Mouse (Mus musculus) NIH3T3 (cell line): ENCODE data around the gene Krtap3-2.
A peak's percentile ranks its signal among the peaks of the same experiment; 100 is the strongest.
"Not testable (repeated sequence)": the region's sequence is repeated elsewhere in the genome, so short reads cannot be mapped to it uniquely, and the experiment has no call there.

Experiments used
- DNase-seq: peaks from one replicate; pipeline ENCODE4 v3.0.0-alpha.2; 2012; ENCODE audit warnings: low read depth

The Krtap3-2 gene

DNA sequence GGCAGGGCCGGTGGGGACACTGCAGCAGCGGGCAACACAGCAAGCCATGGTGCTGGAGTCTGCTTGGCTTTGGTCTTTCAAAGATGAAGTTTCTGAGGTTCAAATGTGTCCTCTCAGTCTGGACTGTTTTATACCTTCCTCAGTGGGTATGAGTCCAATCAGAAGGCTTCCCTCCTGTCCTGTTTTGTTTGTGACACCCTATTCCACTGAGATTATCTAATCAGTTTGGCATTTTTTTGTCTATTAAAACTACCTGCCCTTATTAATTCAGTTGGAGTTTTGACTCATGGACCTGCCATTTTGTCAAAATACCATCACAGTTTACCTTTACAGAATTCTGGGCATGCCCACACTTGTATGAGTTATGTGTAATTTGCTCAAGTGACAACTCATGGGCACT, at the start of gene Krtap3-2:
Gene Krtap3-2, minus strand, starts transcription at position 101 of the 400 bp plus-strand sequence.
- DNase-seq, result no peak

DNA sequence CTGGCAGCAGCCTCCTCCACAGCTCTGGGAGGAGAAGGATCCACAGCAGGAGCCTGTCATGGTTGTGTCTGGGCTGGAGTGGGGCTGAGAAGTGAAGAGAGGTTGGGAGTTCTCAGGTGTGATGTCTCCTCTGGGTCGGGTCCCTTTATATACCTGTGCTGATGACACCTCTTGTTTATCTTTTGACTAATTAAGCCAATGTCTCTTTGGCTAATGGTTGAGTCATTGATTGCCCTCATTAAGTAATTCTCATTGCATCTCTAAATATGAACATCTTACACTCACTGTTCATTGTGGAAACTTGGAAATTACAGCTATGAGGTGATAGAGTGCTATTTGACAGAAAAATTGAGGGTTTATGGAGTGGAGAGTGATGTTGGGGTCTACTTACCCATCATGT, 46.6 kb upstream of the Krtap3-2 start, which contains the start of gene Gm11938:
Gene Gm11938, minus strand, starts transcription at position 101 of the 400 bp plus-strand sequence.
- DNase-seq, result not testable (repeated sequence)

DNA sequence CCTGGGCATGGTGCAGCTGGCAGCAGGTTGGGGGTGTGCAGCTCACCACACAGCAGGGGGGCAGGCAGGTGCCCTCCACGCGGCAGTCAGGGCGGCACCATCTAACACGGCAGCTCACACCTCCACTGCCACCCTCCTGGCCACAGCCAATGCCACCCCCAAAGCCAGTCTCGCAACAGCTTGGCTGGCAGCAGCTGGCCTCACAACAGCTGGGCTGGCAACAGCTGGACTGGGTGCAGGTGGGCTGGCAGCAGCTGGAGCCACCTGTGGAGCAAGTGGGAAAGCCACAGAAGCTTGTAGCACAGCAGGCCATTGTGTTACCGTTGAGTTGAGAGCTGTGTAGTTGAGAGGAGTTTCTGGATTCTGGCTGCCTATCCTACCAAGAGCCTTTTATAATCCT, 41.1 kb upstream of the Krtap3-2 start, which contains the start of gene Krtap9-3:
Gene Krtap9-3, minus strand, starts transcription at position 364 of the 400 bp plus-strand sequence.
- DNase-seq, result not testable (repeated sequence)

DNA sequence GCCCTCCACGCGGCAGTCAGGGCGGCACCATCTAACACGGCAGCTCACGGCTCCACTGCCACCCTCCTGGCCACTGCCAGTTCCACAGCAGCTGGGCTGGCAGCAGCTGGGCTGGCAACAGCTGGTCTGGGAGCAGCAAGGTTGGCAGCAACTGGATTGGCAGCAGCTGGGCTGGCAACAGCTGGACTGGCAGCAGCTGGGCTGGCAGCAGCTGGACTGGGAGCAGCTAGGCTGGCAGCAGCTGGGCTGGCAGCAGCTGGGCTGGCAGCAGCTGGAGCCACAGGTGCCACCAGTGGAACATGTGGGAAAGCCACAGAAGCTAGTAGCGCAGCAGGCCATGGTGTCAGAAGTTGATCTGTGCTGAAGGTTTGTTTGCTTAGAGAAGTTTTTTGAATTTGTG, 34.3 kb upstream of the Krtap3-2 start, which contains the start of gene Krtap1-3:
Gene Krtap1-3, minus strand, starts transcription at position 359 of the 400 bp plus-strand sequence.
- no peak for DNase-seq

DNA sequence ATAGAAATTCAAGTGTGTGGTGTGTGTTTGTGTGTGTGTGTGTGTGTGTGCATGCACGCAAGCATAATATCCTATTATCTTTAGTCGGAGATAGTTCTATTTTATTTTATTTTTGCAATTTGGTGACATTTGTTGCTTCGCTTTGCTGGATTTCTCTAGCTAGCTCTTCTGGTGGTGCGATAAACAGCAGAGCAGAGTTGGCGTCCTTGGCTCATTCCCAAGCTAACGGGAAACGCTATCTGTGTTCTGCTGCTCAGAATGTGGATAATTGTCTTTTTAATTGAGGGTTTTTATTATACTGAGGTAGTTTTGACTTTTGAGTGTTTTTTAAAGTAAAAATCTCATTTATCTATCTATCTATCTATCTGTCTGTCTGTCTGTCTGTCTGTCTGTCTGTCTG, 28.4 kb upstream of the Krtap3-2 start:
- no peak for DNase-seq

DNA sequence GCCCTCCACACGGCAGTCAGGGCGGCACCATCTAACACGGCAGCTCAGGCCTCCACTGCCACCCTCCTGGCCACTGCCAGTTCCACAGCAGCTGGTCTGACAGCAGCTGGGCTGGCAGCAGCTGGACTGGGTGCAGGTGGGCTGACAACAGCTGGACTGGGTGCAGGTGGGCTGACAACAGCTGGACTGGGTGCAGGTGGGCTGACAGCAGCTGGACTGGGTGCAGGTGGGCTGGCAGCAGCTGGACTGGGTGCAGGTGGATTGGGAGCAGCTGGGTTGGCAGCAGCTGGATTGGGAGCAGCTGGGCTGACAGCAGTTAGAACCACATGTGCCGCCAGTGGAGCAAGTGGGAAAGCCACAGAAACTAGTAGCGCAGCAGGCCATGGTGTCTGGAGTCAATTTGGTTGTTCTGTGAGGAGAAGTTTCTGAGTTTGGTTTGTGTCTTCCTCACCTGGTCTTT, 26.6 kb upstream of the Krtap3-2 start, which contains the start of gene Krtap1-4:
Gene Krtap1-4, minus strand, starts transcription at position 410 of the 460 bp plus-strand sequence.
- DNase-seq, result no peak

DNA sequence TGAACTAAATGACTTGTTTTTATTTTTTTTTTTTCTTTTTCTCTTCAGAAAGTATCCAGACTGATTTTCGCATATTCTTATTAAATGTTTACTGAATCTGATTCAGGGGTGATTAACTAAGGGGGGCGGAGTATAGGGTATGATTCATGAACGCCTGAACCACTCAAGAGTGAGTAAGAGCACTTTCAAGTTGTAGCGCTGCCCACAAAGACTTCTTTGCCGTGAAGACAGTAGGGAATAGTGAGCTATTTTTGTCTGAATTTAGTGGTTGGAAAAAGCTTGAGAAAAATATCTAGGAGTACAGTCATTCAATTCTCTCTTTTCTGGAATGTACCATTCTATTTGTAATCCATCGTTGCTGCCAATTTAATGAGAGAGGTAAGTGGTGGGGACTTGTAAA, 24.9 kb upstream of the Krtap3-2 start:
- peak; percentile 84 for DNase-seq

DNA sequence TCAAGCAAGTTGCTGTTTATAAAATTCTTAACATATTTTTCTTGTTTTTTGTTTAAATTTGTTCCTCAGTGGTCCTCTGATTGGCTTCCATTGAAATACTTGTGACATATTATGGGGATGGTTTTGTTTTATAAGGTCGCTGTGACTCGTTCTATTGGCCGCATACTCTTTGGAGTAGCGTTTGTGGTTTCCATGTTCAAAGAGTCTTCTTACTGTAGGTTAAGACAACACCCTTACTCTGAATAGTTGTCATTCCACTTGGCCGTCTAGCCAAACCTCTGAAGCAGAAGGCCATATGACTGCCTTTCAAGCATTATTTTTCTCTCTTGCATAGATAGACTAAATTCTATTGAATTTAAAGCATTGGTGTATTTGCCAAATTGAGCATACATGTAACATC, 24.4 kb upstream of the Krtap3-2 start:
- peak; percentile 28 for DNase-seq

DNA sequence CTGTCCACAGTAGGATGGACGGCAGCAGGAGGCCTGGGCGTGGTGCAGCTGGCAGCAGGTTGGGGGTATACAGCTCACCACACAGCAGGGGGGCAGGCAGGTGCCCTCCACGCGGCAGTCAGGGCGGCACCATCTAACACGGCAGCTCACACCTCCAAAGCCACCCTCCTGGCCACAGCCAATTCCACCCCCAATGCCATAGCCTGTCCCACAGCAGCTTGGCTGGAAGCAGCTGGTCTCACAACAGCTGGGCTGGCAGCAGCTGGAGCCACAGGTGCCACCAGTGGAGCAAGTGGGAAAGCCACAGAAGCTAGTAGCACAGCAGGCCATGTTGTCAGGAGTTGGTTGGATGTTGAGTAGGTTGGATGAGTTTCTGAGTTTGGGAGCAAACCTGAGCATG, 24.0 kb upstream of the Krtap3-2 start, which contains the start of gene Krtap1-5:
Gene Krtap1-5, minus strand, starts transcription at position 381 of the 400 bp plus-strand sequence.
- DNase-seq, result no peak

DNA sequence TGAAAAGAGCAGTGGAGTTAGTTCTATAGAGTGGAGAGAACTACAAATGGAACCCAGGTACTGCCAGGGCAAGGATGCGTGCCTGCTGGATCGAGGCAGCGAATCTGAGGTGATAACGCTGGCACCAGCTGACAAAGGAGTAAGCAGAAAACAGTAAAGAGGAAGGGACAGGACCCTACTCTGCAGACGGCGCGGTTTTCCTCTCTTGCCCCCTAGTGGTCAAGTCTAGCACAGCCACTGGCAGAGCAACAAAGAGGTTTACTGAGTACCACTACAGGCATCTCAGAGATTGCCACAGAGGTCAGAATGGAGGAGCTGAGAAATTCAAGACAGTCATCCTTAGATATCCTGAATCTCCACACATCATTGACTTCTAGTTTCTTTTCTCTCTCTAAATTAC, 17.5 kb upstream of the Krtap3-2 start:
- peak; percentile 75 for DNase-seq

DNA sequence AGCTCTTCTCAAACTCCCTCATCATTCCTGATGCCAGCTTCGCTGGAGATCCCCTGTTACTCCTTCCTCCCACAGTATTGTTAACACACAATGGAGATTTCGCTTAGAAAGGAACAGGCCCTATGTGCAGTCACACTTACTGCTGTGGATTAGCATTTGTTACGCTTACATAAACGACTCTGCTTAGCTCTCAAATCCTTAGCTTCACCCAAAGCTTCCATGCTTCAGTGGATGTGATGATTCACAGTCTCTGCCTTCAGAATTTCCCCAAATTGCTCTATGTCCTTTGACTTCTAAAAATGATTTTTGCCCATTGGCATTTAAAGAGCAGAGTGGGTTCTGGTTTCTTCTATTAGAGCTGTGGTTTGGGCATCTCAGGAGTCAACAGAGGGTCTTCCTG, 16.5 kb upstream of the Krtap3-2 start:
- DNase-seq, result peak; percentile 24

DNA sequence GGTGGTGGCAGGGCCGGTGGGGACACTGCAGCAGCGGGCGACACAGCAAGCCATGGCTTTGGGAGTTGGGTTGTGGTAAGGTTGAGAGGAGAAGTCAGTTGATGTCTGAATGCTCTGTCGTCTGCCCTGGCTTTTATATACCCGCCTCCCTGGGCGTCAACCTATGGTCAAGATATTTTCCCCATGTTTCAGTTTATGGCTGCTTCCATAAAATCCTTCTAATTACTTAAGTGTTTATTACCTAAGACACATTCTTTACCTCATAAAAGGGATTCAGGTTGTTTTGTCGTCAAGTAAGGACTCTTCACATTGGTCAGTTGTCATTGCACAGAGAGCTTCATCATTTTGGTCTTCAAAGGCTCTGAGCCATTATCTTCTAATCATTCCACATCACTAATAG, 9.9 kb upstream of the Krtap3-2 start, which contains the start of gene Krtap3-1:
Gene Krtap3-1, minus strand, starts transcription at position 101 of the 400 bp plus-strand sequence.
- no peak for DNase-seq

DNA sequence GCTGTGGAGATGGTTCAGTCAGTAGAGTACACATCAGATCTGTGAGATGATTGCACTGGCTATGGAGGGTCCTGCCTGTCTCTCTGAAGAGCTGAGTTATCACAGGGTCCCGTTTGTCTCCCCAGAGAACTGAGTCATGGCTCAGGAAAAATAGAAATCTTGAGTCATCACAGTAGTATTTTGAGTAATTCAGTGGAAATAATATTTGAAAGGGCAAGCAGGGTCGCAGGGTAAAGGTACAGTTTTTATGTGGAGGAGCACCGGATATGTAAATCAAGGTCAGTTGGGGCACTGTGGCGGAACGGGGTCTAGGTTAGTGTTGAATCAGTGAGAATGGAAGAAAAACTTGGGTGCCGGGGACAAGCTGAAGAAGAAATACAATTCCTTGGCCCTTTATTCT, 5.9 kb upstream of the Krtap3-2 start:
- DNase-seq, result no peak

DNA sequence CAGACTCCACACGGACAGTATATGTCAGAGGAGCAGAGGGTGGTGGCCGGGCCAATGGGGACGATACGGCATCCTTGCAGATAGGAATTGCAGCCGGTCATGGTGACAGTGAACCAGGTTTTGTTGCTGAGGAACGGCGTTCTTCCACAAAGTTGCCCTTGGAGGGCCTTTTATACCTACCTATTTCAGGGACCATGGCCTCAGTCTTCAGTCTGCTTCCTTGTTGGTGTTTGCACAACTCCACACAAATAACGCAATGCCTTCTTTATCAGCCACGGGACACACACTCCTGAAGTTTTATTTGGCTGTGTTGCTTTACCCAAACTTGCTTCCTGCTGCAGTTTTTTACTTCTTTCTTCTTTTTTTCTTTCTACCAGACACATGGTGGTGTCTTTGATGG, 2.7 kb upstream of the Krtap3-2 start, which contains the start of gene Gm11939:
Gene Gm11939, minus strand, starts transcription at position 101 of the 400 bp plus-strand sequence.
- DNase-seq, result no peak

DNA sequence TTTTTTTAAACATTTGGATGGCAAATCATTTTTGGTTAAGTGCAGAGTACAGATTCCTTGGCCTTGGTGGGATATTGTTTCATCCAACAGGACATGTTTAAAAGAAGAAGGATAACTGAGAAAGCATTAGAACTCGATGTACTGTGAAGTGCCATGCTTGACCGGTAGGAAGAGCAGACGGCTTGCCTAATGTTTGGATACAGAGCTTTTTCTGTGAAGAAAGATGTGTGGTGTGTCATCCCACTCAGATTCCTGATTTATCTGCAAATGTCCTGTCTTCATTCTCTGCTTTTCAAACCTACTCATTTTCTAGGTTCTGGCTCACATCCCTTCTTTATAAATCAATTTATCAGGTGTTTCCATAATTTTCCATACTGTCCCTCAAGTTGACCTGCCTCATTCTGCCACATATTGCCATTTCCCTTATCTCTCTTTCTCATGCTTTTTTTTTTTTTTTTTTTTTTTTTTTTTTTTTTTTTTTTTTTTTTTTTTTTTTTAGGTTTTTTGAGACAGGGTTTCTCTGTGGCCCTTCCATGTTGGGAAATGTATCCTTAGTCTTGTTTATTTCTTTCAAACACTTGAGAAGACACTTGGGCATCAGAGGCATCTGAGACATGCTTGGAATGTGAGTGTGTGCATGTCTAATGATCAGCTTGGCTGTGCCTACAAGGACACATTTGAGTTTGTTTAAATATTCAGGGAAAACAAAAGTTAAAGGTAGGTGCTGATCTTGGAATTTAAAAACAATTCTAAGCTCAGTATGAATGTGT, 1.5 kb upstream of the Krtap3-2 start:
- no peak for DNase-seq

DNA sequence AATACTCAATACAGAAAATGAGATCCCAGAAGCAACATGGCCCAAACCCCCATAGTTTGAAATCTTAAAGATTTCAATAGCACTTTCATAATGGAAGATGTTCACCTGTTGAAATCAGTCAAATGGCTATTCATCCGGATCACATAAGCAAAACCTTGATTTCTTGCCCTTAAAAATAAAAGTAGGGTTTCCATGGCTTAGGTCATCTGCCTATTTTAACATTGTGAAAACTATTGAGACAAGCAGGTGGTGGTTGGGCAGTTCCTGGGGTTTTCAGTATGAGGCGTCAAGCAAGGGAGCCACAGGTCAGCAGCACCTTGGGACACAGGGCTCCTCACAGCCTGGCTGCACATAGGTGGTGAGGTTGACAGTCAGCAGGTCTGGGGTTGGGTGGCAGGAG, 458 bp downstream of the Krtap3-2 start:
- DNase-seq, result no peak

DNA sequence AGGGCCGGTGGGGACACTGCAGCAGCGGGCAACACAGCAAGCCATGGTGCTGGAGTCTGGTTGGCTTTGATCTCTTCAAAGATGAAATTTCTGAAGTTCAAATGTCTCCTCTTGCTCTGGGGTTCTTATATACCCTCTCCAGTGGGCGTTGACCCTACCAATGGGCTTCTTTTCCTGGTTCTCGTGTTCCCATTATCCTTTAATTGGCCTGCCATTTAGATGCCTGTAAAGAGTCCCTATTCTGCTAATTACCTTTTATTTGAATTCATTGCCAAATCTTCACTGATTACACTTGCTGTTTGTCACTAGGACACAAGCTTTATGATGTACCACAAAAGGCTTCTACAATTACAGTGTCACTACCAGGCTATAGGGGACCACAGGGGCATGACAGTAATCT, 5.9 kb downstream of the Krtap3-2 start, which contains the start of gene Krtap3-3:
Gene Krtap3-3, minus strand, starts transcription at position 101 of the 400 bp plus-strand sequence.
- no peak for DNase-seq

DNA sequence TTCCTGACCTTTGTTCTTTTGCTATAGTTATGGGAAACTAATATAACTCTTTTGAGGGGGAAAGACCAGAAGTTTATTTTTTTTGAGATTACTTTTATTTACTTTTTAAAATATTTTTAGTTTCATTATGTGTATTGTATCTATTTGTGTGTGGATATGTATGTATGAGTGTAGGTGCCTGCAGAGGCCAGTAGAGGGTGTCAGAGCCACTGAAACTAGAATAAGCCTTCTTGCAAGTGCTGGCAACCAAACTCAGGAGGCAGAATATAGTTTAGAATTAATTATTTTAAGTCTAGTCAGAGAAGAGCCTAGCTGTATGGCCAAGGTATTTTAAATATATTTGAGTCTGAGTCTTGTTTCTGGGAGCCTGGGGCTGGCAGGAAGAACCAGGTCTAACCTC, 8.8 kb downstream of the Krtap3-2 start:
- no peak for DNase-seq

DNA sequence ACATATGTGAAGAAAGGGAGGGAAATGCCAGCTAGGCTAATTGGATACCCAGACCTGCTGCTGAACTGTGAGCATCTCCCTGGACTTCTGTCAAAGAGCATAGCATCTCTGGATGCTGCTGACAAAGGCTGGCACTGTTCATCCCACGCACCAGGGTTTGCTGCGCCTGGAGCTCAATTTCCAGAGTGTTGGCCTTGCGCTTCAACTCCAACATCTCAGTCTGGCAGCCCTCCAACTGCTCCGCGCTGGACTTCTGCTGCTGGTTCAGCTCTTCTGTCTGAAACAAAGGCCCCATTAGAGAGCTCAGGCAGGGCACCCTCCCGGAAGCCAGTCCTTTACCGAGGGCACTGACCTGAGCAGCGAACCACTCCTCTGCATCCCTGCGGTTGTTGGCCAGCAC, 16.9 kb downstream of the Krtap3-2 start:
- DNase-seq, result peak; percentile 14

DNA sequence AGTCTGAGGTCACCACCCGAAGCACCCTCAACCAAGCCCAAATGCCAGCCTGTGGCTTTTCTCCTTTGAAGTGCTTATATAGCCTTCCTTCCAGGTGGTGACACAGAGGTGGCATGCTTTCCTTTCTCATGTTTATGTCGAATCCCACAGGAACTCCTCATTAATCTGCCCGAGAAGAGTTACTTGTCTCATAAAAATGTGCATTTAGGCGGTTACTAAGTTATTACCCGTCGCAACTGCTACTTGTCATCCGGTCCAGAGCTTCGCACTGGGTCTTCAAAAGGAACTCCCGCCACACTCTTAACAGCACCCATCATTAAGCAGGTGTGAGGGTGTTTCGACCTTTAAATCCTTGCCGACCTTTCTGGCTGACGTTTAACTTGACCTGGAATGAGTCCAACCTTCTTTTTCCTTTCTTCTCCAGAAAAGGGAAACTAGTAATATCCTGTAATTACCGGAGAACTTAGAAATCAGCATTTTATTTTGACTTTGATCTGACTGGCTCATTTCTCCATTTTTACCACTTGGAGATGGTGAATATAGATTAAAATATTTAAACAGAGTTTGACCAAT, 35.3 kb downstream of the Krtap3-2 start, which contains the start of gene Krt39:
Gene Krt39, minus strand, starts transcription at position 51 of the 573 bp plus-strand sequence.
- DNase-seq, result no peak

DNA sequence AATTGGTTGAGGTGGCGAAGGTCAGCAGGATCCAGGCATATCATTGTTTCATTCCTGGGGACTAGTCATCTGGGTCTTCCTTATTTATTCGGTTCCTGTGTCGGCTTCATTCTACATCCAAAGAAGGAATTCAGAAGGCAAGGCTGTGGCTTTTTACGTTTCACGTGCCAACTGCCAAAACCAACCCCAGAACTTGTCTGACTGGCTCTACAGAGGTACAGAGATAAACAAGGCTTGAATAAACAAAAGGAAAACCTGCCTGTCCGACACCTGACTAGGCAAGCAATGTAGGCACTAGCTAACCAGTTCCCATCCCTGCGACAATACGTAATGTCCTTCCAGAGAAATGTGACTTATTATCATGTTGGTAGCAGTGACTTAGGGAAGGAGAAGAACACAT, 42.6 kb downstream of the Krtap3-2 start:
- DNase-seq, result no peak
